In genomic region chr5:123344628-123344962, GRCm38 (mm10) we compare ENCODE assay signal across 8 mouse cellular contexts. TPM values are rescaled to one million over a fixed set of nuclear protein-coding genes. Genes with fewer than 3 reads are reported as not detected.
A peak's percentile ranks its signal among the peaks of the same experiment; 100 is the strongest.
DNase-seq lines count a peak whose midpoint lies in the region; ATAC-seq and TF ChIP-seq lines count a peak whose summit lies in the region.

No protein-coding gene starts in this region.

- H3K9ac ChIP-seq in kidney, embryonic 16.5 days (replicated peaks; ENCODE audit: low read length): peak overlapping the region; percentile 97
- H3K9ac ChIP-seq in intestine, embryonic 14.5 days (ENCODE audit: low read length): peak overlapping the region; percentile 94
- H3K9ac ChIP-seq in midbrain, postnatal 0 days (replicated peaks; ENCODE audit: low read length, poor library complexity, severe bottlenecking): peak overlapping the region; percentile 88

- DNase-seq in kidney, postnatal 36 days: no peak
- no peak for DNase-seq in embryonic facial prominence, embryonic 10.5 days (ENCODE audit: low spot score)
- no peak for DNase-seq in intestine, embryonic 14.5 days (ENCODE audit: low spot score)
- DNase-seq in midbrain, postnatal 0 days (ENCODE audit: low spot score): no peak
- no peak for DNase-seq in MN1 (ENCODE audit: low spot score)
- DNase-seq in urinary bladder, postnatal 14 days (ENCODE audit: low spot score): no peak
- no peak for DNase-seq in left cerebral cortex, adult 11 months (ENCODE audit: low spot score)

- H3K36me3 ChIP-seq in kidney, embryonic 16.5 days (ENCODE audit: insufficient read depth, low read length): no peaks in the 10 kb centered on the region
- peaks cover 22% of the 10 kb centered on the region for H3K36me3 ChIP-seq in embryonic facial prominence, embryonic 10.5 days (replicated peaks)
- no peaks in the 10 kb centered on the region for H3K36me3 ChIP-seq in intestine, embryonic 14.5 days (ENCODE audit: control insufficient read depth, insufficient read depth, low read length)
- no peaks in the 10 kb centered on the region for H3K36me3 ChIP-seq in midbrain, postnatal 0 days (ENCODE audit: insufficient read depth, low read length)

- peaks cover 32% of the 10 kb centered on the region for H3K4me1 ChIP-seq in kidney, embryonic 16.5 days (ENCODE audit: insufficient read depth, low read length)
- peaks cover 41% of the 10 kb centered on the region for H3K4me1 ChIP-seq in embryonic facial prominence, embryonic 10.5 days
- H3K4me1 ChIP-seq in intestine, embryonic 14.5 days (replicated peaks; ENCODE audit: control insufficient read depth, insufficient read depth, low read length): peaks cover 17% of the 10 kb centered on the region
- H3K4me1 ChIP-seq in midbrain, postnatal 0 days (ENCODE audit: insufficient read depth, low read length): peaks cover 9% of the 10 kb centered on the region

- H3K4me3 ChIP-seq in kidney, embryonic 16.5 days (ENCODE audit: low read length): peak overlapping the region; percentile 95
- H3K4me3 ChIP-seq in embryonic facial prominence, embryonic 10.5 days: peak overlapping the region; percentile 94
- peak overlapping the region; percentile 90 for H3K4me3 ChIP-seq in intestine, embryonic 14.5 days (ENCODE audit: low read depth, low read length)
- peak overlapping the region; percentile 91 for H3K4me3 ChIP-seq in midbrain, postnatal 0 days (ENCODE audit: low read depth, low read length)

- peak; percentile 32; the same call in 1 of the 2 replicates for ATAC-seq in kidney, embryonic 16.5 days (ENCODE audit: low FRiP score, low TSS enrichment)
- ATAC-seq in intestine, embryonic 14.5 days (replicated peaks; ENCODE audit: low FRiP score, low TSS enrichment, low read depth): peak; percentile 28; the same call in 1 of the 2 replicates
- ATAC-seq in midbrain, postnatal 0 days (ENCODE audit: low FRiP score): peak; percentile 11; the same call in 1 of the 2 replicates

- under 1% methylated on average over 51 of the region's 51 CpGs for WGBS in kidney, embryonic 16.5 days
- WGBS in embryonic facial prominence, embryonic 10.5 days: under 1% methylated on average over 51 of the region's 51 CpGs
- WGBS in intestine, embryonic 14.5 days: under 1% methylated on average over 46 of the region's 51 CpGs
- under 1% methylated on average over 45 of the region's 51 CpGs for WGBS in midbrain, postnatal 0 days

- H3K9me3 ChIP-seq in kidney, embryonic 16.5 days (ENCODE audit: low read length): no peaks in the 10 kb centered on the region
- H3K9me3 ChIP-seq in embryonic facial prominence, embryonic 10.5 days: no peaks in the 10 kb centered on the region
- no peaks in the 10 kb centered on the region for H3K9me3 ChIP-seq in intestine, embryonic 14.5 days (ENCODE audit: control insufficient read depth, low read length)
- no peaks in the 10 kb centered on the region for H3K9me3 ChIP-seq in midbrain, postnatal 0 days (ENCODE audit: low read length)

- H3K4me2 ChIP-seq in kidney, embryonic 16.5 days (replicated peaks; ENCODE audit: low read depth, low read length): peak overlapping the region; percentile 89
- H3K4me2 ChIP-seq in intestine, embryonic 14.5 days (ENCODE audit: low read length): peak overlapping the region; percentile 79
- H3K4me2 ChIP-seq in midbrain, postnatal 0 days (ENCODE audit: low read depth, low read length, poor library complexity, severe bottlenecking): peak overlapping the region; percentile 78

- peak overlapping the region; percentile 99 for H3K27ac ChIP-seq in kidney, embryonic 16.5 days (ENCODE audit: low read length)
- H3K27ac ChIP-seq in embryonic facial prominence, embryonic 10.5 days (replicated peaks): peak overlapping the region; percentile 99
- peak overlapping the region; percentile 98 for H3K27ac ChIP-seq in intestine, embryonic 14.5 days (ENCODE audit: low read depth)
- H3K27ac ChIP-seq in midbrain, postnatal 0 days (ENCODE audit: low read depth, low read length): peak overlapping the region; percentile 98

- no peak for TF ChIP-seq CTCF in midbrain, postnatal 0 days (IDR thresholded peaks at IDR 0.05)

- no peaks in the 10 kb centered on the region for H3K27me3 ChIP-seq in kidney, embryonic 16.5 days (ENCODE audit: insufficient read depth, low read length)
- H3K27me3 ChIP-seq in embryonic facial prominence, embryonic 10.5 days (replicated peaks; ENCODE audit: low read depth, poor library complexity, severe bottlenecking): no peaks in the 10 kb centered on the region
- H3K27me3 ChIP-seq in intestine, embryonic 14.5 days (replicated peaks; ENCODE audit: control insufficient read depth, insufficient read depth, low read length): no peaks in the 10 kb centered on the region
- no peaks in the 10 kb centered on the region for H3K27me3 ChIP-seq in midbrain, postnatal 0 days (ENCODE audit: insufficient read depth, low read length)

RNA-seq across cellular contexts. Expression of gene Bcl7a, which starts 1.0 kb away (rescaled TPM):
- polyA plus RNA-seq in kidney, embryonic 16.5 days (2015; fragmentation: Nextera tagmentation; extraction: Ambion mirVana): 40.0 and 47.9 TPM in 2 replicates
- polyA plus RNA-seq in embryonic facial prominence, embryonic 10.5 days (2016; fragmentation: Nextera tagmentation; extraction: Ambion mirVana): 41.7 and 42.8 TPM in 2 replicates
- 21.1 and 24.0 TPM in 2 replicates for polyA plus RNA-seq in intestine, embryonic 14.5 days (2014; fragmentation: Nextera tagmentation; extraction: Ambion mirVana)
- total RNA-seq in midbrain, postnatal 0 days (2014; rRNA removed): 33.5 and 40.7 TPM in 2 replicates
- polyA plus RNA-seq in midbrain, postnatal 0 days (2015; fragmentation: Nextera tagmentation; extraction: Ambion mirVana): 21.4 and 21.6 TPM in 2 replicates

RNA-seq across cellular contexts. Expression of gene Mlxip, which starts 50.0 kb away (rescaled TPM):
- 17.4 and 21.1 TPM in 2 replicates for polyA plus RNA-seq in kidney, embryonic 16.5 days (2015; fragmentation: Nextera tagmentation; extraction: Ambion mirVana)
- 18.6 and 20.8 TPM in 2 replicates for polyA plus RNA-seq in embryonic facial prominence, embryonic 10.5 days (2016; fragmentation: Nextera tagmentation; extraction: Ambion mirVana)
- 26.5 and 29.1 TPM in 2 replicates for polyA plus RNA-seq in intestine, embryonic 14.5 days (2014; fragmentation: Nextera tagmentation; extraction: Ambion mirVana)
- 16.6 and 17.9 TPM in 2 replicates for total RNA-seq in midbrain, postnatal 0 days (2014; rRNA removed)
- polyA plus RNA-seq in midbrain, postnatal 0 days (2015; fragmentation: Nextera tagmentation; extraction: Ambion mirVana): 9.8 and 11.3 TPM in 2 replicates
